Mouse (Mus musculus) CD8-positive naive resting alpha-beta T cell, adult 2 months (primary cell): ENCODE results near the gene Vwa3b.

ENCODE experiments used
- DNase-seq, 2 experiments: peaks; one replicate each; pipeline ENCODE4 v3.0.0; 2022; ENCODE audit warnings: low read depth in 2 of 2, low spot score in 2 of 2

Gene Vwa3b

GRCm38 (mm10) chr1:37219593-37219992, 193.2 kb downstream of the Vwa3b start:
- no peak for DNase-seq

DNA sequence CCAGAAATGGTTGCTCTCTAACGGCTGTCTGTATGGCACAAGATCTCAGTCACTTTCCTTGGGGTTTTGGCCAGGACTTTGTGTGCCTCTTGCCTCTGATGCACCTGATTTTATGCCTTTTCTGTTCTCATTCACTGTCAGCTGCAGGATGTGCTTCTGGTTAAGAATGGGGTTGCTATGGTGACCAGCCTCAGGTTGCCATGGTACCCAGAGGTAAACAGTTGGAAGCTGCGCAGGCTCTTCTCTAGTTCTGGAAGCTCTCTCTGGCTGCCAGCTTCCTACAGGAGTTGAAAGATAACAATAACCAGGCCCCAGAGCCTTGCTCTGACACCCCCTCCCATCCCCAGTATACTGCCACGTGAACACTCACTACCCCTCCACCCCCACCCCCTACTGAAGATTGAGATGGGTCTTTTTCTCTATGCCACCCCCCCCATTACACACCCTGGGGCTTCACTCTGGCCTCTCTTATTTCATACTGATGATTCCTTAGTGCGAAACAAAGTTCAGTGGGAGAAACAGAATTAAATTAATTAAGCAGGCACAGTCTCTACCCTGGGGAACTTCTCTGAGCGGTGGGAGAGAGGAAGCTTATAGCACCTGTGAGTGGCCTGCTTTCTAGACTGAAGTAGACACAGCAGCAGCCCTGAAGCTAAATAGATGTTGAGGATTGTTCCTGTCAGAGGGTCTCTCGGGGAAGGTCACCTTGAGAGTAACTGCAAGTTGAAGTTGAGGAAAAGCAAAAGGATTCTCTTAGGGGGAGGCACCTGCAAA, 193.9 kb downstream of the Vwa3b start:
- DNase-seq: no peak

GRCm38 (mm10) chr1:37222002-37222401, 195.6 kb downstream of the Vwa3b start:
- DNase-seq: no peak

DNA sequence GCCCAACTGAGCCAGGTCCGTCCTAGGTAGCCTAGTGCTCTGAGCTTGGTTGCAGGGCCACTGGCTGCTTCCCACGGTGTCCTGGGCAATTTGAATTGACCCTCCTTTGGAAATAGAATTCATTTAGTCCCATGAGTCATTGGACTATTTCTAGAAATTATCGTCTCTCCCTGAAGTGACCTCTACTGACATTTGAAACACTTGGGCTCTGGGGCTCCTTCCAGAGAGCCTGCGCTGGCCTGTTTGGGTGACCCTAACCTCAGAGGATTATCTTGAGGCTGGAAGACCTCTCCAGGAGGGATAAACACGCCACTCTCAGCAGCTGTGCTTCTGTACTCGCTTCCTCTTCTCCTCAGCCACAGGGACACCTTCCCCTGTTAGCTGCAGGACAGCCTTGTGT, 204.0 kb downstream of the Vwa3b start:
- no peak for DNase-seq

GRCm38 (mm10) chr1:37231295-37231701, 204.9 kb downstream of the Vwa3b start:
- DNase-seq: no peak
